Mouse (Mus musculus): ENCODE data around the gene Susd1. TPM values are rescaled to one million over a fixed set of nuclear protein-coding genes. Genes with fewer than 3 reads are reported as not detected.

Susd1 gene
- polyA plus RNA-seq, 1 experiment from 2014 or later: 9.6 TPM

GRCm38 (mm10) chr4:59363041-59363440 lies 75.4 kb downstream of the Susd1 start:
- Histone ChIP-seq H3K27me3 (no peaks in the 10 kb centered on the region), H3K4me3 (replicated peaks) (no peak overlapping the region), H3K27ac (replicated peaks) (peak overlapping the region; percentile 56), H3K9me3 (replicated peaks) (no peaks in the 10 kb centered on the region), H3K9ac (no peak overlapping the region), H3K4me1 (replicated peaks) (peaks cover 31% of the 10 kb centered on the region), H3K4me2 (peak overlapping the region; percentile 19; the same call in 1 of the 2 replicates), H3K36me3 (replicated peaks) (0 out of 2 replicates have a peak, but pooled peaks cover 11% of the 10 kb centered on the region)
- 47% methylated on average over 9 of the region's 9 CpGs for WGBS (ENCODE audit: insufficient replicate concordance)
- ATAC-seq (ENCODE audit: insufficient read depth): peak; percentile 66

DNA sequence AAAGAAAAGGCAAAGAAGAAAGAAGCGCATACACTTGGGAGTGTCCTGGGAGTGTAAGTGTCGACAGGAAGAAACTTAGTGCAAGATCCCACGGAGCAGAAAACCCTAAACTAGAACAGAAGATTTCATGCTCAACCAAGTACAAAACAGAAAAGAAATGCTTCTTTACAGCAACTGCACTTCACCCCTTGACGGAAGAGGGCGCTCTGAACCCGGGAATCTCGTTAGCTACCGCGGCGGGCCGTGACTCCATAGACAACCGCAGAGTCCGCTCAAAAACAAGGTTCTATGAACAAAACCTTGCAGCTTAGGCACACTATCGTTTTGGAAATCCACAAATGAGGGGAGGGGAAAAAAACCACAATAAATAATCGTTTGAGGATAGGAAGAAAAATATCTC lies 77.7 kb downstream of the Susd1 start:
- H3K9me3 ChIP-seq (replicated peaks): no peaks in the 10 kb centered on the region
- H3K4me3 ChIP-seq (replicated peaks): no peak overlapping the region
- H3K36me3 ChIP-seq (replicated peaks): peaks cover 19% of the 10 kb centered on the region; the same call in 1 of the 2 replicates
- peaks cover 31% of the 10 kb centered on the region for H3K4me1 ChIP-seq (replicated peaks)
- 11% methylated on average over 15 of the region's 15 CpGs for WGBS (ENCODE audit: insufficient replicate concordance)
- H3K27ac ChIP-seq (replicated peaks): no peak overlapping the region
- no peaks in the 10 kb centered on the region for H3K27me3 ChIP-seq
- no peak for ATAC-seq (ENCODE audit: insufficient read depth)
- H3K9ac ChIP-seq: no peak overlapping the region
- H3K4me2 ChIP-seq: peak overlapping the region; percentile 43

DNA sequence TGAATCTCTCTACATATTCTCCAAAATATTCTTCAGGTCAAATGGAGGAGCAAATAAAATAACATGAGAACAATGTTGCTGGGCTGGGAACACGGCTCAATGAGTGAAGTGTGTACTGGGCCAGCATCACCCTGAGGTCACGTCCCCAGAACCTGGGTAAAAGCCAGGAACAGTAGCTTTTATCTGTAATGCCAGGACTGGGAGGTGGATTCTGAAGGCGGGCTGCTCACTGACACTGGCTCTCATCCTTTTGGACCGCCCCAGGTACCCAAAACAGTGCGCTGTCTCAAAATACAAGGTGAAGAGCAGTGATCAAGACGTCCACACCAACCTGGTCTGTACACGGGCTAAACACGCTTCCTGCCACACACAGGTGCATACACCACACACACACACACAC lies 78.5 kb downstream of the Susd1 start:
- Histone ChIP-seq H3K9me3 (replicated peaks) (no peaks in the 10 kb centered on the region), H3K4me2 (no peak overlapping the region), H3K4me1 (replicated peaks) (peaks cover 28% of the 10 kb centered on the region), H3K36me3 (replicated peaks) (peaks cover 25% of the 10 kb centered on the region), H3K27ac (replicated peaks) (no peak overlapping the region), H3K4me3 (replicated peaks) (no peak overlapping the region), H3K9ac (no peak overlapping the region), H3K27me3 (no peaks in the 10 kb centered on the region)
- ATAC-seq (ENCODE audit: insufficient read depth): no peak
- WGBS (ENCODE audit: insufficient replicate concordance): 76% methylated on average over 8 of the region's 8 CpGs

- WGBS (ENCODE audit: insufficient replicate concordance): 74% methylated on average over 10 of the region's 10 CpGs
- no peak overlapping the region for H3K27ac ChIP-seq (replicated peaks)
- H3K27me3 ChIP-seq: no peaks in the 10 kb centered on the region
These were observed 79.5 kb downstream of the Susd1 start for GRCm38 (mm10) chr4:59358960-59359359.

DNA sequence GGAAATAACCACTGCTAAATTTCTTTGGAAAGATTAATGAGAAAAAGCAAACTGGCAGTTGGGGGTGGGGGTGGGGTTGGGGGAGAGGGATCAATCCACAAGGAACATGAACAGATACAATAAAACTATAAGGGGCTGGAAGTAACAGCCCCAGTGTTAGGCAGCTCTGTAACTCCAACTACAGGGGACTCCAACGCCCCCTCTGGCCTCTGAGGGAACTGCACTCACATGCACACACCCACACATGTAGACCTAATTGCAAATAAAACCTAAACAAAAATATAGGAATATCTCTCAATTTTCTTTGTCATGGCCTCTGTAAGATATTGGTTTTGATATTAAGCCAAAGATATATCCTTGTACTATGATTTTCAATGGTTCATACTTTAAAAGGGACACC lies 83.0 kb downstream of the Susd1 start:
- Histone ChIP-seq H3K9ac (no peak overlapping the region), H3K4me3 (replicated peaks) (no peak overlapping the region), H3K4me1 (replicated peaks) (0 out of 2 replicates have a peak, but pooled peaks cover 6% of the 10 kb centered on the region), H3K27me3 (no peaks in the 10 kb centered on the region), H3K36me3 (replicated peaks) (peaks cover 25% of the 10 kb centered on the region), H3K9me3 (replicated peaks) (no peaks in the 10 kb centered on the region), H3K27ac (replicated peaks) (no peak overlapping the region), H3K4me2 (no peak overlapping the region)
- ATAC-seq (ENCODE audit: insufficient read depth): no peak
- 52% methylated on average over 1 of the region's 1 CpGs for WGBS (ENCODE audit: insufficient replicate concordance)

More at GRCm38 (mm10) chr4:59358960-59359359, 79.5 kb downstream of the Susd1 start:
- Histone ChIP-seq H3K4me2 (no peak overlapping the region), H3K9ac (no peak overlapping the region), H3K4me1 (replicated peaks) (peaks cover 19% of the 10 kb centered on the region), H3K36me3 (replicated peaks) (peaks cover 25% of the 10 kb centered on the region), H3K4me3 (replicated peaks) (no peak overlapping the region), H3K9me3 (replicated peaks) (no peaks in the 10 kb centered on the region)
- no peak for ATAC-seq (ENCODE audit: insufficient read depth)

- Histone ChIP-seq H3K9me3 (replicated peaks) (no peaks in the 10 kb centered on the region), H3K4me3 (replicated peaks) (no peak overlapping the region), H3K4me1 (replicated peaks) (peaks cover 6% of the 10 kb centered on the region), H3K27ac (replicated peaks) (no peak overlapping the region), H3K27me3 (no peaks in the 10 kb centered on the region), H3K36me3 (replicated peaks) (peaks cover 24% of the 10 kb centered on the region), H3K4me2 (no peak overlapping the region), H3K9ac (no peak overlapping the region)
- 83% methylated on average over 3 of the region's 3 CpGs for WGBS (ENCODE audit: insufficient replicate concordance)
- ATAC-seq (ENCODE audit: insufficient read depth): no peak
These were observed 83.8 kb downstream of the Susd1 start for GRCm38 (mm10) chr4:59354666-59355065.

DNA sequence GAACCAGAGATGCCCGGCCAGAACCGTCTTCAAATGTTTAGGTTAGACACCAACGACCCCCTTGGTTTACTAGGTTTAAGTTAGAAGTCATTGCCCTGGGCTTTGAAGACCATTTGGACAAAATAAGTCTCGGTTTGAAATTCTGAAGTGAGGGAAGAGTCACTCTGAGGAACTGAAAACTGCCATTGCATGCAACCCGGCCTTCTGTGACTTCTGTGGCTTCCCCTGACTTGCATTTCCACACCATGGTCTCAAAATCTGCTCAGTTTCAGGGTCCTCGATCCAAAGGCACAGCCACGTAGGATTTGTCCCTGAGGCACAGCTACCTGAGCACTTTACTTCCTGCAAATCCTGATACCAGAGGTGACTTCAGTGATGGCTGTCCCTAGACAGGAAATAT lies 86.5 kb downstream of the Susd1 start:
- Histone ChIP-seq H3K9ac (no peak overlapping the region), H3K27ac (replicated peaks) (no peak overlapping the region; the same call in 1 of the 2 replicates), H3K4me3 (replicated peaks) (no peak overlapping the region), H3K27me3 (no peaks in the 10 kb centered on the region), H3K9me3 (replicated peaks) (no peaks in the 10 kb centered on the region), H3K4me2 (no peak overlapping the region), H3K4me1 (replicated peaks) (peaks cover 9% of the 10 kb centered on the region), H3K36me3 (replicated peaks) (peaks cover 24% of the 10 kb centered on the region)
- no peak for ATAC-seq (ENCODE audit: insufficient read depth)
- WGBS (ENCODE audit: insufficient replicate concordance): 68% methylated on average over 7 of the region's 7 CpGs

DNA sequence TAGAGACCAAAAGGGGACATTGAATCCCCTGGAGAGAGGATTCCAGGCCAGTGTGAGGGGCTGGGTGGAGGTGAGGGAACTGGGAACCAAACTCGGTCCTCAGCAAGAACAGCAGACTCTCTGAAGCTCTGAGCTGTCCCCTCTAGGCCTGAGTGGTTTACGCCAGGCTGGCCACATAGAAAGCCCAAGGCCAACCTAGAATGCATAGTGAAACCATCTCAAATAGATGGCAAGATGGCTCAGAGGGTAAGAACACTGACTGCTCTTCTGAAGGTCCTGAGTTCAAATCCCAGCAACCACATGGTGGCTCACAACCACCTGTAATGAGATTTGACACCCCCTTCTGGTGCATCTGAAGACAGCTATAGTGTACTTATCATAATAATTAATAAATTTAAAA lies 88.1 kb downstream of the Susd1 start:
- Histone ChIP-seq H3K4me3 (replicated peaks) (no peak overlapping the region), H3K36me3 (replicated peaks) (peaks cover 13% of the 10 kb centered on the region), H3K4me1 (replicated peaks) (peaks cover 9% of the 10 kb centered on the region), H3K27me3 (no peaks in the 10 kb centered on the region), H3K27ac (replicated peaks) (no peak overlapping the region), H3K9ac (no peak overlapping the region), H3K4me2 (no peak overlapping the region), H3K9me3 (replicated peaks) (no peaks in the 10 kb centered on the region)
- 67% methylated on average over 2 of the region's 2 CpGs for WGBS (ENCODE audit: insufficient replicate concordance)
- ATAC-seq (ENCODE audit: insufficient read depth): no peak

DNA sequence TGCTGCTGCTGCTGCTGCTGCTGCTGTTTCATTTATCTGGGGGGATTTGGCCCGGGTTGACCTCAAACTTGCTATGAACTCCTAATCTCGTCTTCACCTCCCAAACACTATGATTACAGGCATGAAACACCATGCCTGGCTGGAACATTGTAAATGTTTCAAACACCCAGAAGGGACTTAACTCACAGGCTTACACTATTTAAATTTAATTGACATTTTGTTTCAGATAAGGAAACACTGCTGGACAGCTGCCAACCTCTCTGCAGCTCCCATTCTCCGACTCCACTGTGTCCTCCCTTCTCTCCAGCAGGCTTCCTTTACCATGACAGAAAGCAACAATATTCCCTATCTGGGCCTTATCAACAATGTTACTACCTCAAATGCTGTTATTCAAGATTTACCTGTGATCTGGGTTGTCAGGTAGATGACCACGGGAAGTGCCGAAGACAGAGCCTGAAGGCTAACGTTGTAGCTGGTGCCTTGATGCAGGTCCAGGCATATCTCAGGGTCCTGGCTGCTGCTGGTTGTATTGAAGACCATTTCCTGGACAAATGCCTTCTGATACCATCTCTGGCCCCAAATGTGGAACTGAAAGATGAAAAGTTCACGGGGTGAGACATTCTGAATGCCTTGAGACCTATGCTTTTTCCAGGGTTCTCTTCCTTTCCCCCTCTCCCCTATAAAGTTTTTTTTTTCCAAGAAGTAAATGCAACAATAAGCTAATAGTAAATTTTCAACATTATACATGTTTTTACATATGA lies 88.8 kb downstream of the Susd1 start:
- H3K4me1 ChIP-seq (replicated peaks): peaks cover 9% of the 10 kb centered on the region
- H3K4me3 ChIP-seq (replicated peaks): no peak overlapping the region
- H3K9me3 ChIP-seq (replicated peaks): no peaks in the 10 kb centered on the region
- H3K4me2 ChIP-seq: no peak overlapping the region
- H3K27me3 ChIP-seq: no peaks in the 10 kb centered on the region
- no peak overlapping the region for H3K9ac ChIP-seq
- H3K27ac ChIP-seq (replicated peaks): no peak overlapping the region
- 66% methylated on average over 7 of the region's 7 CpGs for WGBS (ENCODE audit: insufficient replicate concordance)
- H3K36me3 ChIP-seq (replicated peaks): peaks cover 11% of the 10 kb centered on the region
- ATAC-seq (ENCODE audit: insufficient read depth): no peak

DNA sequence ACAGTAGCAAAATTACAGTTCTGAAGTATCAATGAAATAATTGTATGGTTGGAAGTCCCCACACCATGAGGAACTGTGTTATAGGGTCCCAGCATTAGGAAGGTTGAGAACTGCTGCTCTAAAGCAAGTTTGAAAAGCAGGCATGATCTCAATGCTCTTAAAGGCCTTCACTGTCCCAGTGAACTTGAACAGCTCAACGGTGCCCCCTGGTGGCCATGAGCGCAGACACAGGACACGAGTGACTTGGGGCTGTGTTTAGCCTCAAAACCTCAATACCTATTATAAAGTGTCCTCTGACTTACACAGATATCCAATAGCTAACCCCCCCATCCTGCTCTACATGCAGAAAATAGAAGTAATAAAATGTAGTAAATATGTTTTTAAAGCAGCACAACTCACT lies 97.7 kb downstream of the Susd1 start:
- Histone ChIP-seq H3K4me1 (replicated peaks) (peaks cover 3% of the 10 kb centered on the region), H3K4me2 (no peak overlapping the region), H3K27ac (replicated peaks) (no peak overlapping the region), H3K9me3 (replicated peaks) (no peaks in the 10 kb centered on the region), H3K27me3 (no peaks in the 10 kb centered on the region), H3K4me3 (replicated peaks) (no peak overlapping the region), H3K9ac (no peak overlapping the region), H3K36me3 (replicated peaks) (0 out of 2 replicates have a peak, but pooled peaks cover 7% of the 10 kb centered on the region)
- WGBS (ENCODE audit: insufficient replicate concordance): under 1% methylated on average over 3 of the region's 3 CpGs
- peak; percentile 62; the same call in 1 of the 2 replicates for ATAC-seq (ENCODE audit: insufficient read depth)

DNA sequence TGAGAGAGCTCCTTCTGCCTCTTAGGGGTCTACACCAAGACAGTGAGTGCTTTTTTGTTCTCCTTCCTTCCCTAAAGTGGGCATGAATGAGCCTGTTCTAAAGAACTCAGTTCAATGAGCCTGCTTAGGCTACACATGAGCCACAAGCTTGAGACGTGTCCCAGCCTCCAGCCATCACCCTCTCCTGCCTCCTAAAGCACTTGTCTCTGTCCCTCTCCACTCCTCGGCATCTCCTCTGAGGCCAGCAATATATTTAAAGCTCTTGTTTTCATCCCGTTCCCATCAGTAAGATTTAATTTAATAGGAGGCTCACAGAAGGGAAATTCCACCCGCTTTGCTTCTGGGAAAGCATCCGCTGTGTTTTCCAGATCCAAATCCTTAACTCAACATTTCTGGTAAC lies 98.4 kb downstream of the Susd1 start:
- Histone ChIP-seq H3K27ac (replicated peaks) (no peak overlapping the region; the same call in 1 of the 2 replicates), H3K9ac (no peak overlapping the region), H3K36me3 (replicated peaks) (0 out of 2 replicates have a peak, but pooled peaks cover 7% of the 10 kb centered on the region), H3K4me2 (no peak overlapping the region), H3K9me3 (replicated peaks) (no peaks in the 10 kb centered on the region), H3K4me3 (replicated peaks) (no peak overlapping the region), H3K27me3 (no peaks in the 10 kb centered on the region), H3K4me1 (replicated peaks) (peaks cover 3% of the 10 kb centered on the region)
- no peak for ATAC-seq (ENCODE audit: insufficient read depth)
- WGBS (ENCODE audit: insufficient replicate concordance): 69% methylated on average over 5 of the region's 5 CpGs
